Mouse (Mus musculus) bone marrow, adult 2 months (tissue): ENCODE results near the gene Rhbdl1. TPM values are rescaled to one million over a fixed set of nuclear protein-coding genes. Genes with fewer than 3 reads are reported as not detected.

Experiments
- H3K27ac ChIP-seq: fragments of 200-500 bp; 2 replicates; pipeline ENCODE4 v1.5.1; 2012; ENCODE audit warnings: low read depth, mild to moderate bottlenecking, control low read depth, inconsistent platforms, low read length; ENCODE audit not compliant: control insufficient read depth, poor library complexity, insufficient read depth
- H3K4me1 ChIP-seq: fragments of 200-500 bp; 2 replicates; pipeline ENCODE4 v1.6.1; 2011; ENCODE audit warnings: low read length; ENCODE audit not compliant: control insufficient read depth, insufficient read depth
- H3K4me3 ChIP-seq: fragments of 200-500 bp; replicated peaks from 2 replicates; pipeline ENCODE3; 2011; ENCODE audit warnings: mild to moderate bottlenecking, low read depth, low read length, control low read depth; ENCODE audit not compliant: control insufficient read depth
- CTCF ChIP-seq: fragments of 200-500 bp; IDR thresholded peaks from 2 replicates; pipeline ENCODE4 v1.5.1; 2011; ENCODE audit warnings: low read length, control low read depth; ENCODE audit not compliant: control insufficient read depth, insufficient read depth
- POLR2A ChIP-seq: fragments of 200-500 bp; IDR thresholded peaks from 2 replicates; pipeline ENCODE4 v1.6.1; 2011; ENCODE audit warnings: low read depth, mild to moderate bottlenecking, control low read depth, low read length, borderline replicate concordance; ENCODE audit not compliant: control insufficient read depth
- WGBS: fragments of 180-500 bp; shearing (Covaris S2); methylation state at CpG from one replicate; pipeline ENCODE4 v1.1.7; 2018; 5-methylcytosine and 5-hydroxymethylcytosine counted together
- polyA plus RNA-seq: library from polyadenylated mRNA; stranded (reverse); fragments of >200 nt; gene quantifications from 2 replicates; pipeline ENCODE4 v1.2.4, GENCODE M21; 2011; ENCODE audit warnings: low replicate concordance; ENCODE audit not compliant: missing spikeins, insufficient read depth, insufficient read length

Gene Rhbdl1
- polyA plus RNA-seq, 1 experiment = 10.7 TPM

DNA sequence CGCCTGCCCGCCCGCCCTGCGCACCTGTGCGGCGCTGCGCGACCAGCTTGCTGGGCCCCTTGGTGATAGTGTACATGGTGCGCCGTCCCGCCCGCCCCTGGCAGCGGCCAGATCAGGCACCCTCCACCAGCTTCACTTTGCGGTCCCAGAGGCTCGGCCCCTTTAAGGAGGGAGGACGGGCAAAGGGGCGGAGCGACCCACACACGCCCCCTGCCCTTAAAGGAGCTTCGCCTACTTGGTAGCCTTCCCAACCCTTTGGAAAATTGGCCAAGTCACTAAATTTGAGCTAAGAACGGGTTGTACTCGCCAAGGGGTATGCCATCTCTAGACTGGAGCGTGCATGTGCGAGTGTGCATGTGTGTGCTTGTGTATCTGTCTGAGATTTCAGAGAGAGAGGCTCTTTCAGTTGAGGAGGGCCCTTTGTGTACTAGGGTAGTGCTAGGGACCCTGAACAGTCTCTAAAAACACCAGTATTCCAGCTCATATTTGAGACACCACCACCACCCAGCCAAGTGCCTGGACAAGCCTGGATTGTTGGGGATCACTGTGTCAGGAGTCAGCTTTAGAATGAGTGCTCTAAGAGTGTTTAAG, 31.6 kb upstream of the Rhbdl1 start, which contains the start of gene Mcrip2:
Gene Mcrip2 (minus strand): TSS at position 164 of the 591 bp plus-strand sequence.
- under 1% methylated on average over 24 of the region's 24 CpGs for WGBS
- Histone ChIP-seq H3K4me1 (peaks cover 1% of the 10 kb centered on the region; the same call in 1 of the 2 replicates), H3K4me3 (peak within 1 kb of the TSS; percentile 58), H3K27ac (peak within 1 kb of the TSS; percentile 20; the same call in 1 of the 2 replicates)
- TF ChIP-seq POLR2A = no peak
- TF ChIP-seq CTCF = no peak

DNA sequence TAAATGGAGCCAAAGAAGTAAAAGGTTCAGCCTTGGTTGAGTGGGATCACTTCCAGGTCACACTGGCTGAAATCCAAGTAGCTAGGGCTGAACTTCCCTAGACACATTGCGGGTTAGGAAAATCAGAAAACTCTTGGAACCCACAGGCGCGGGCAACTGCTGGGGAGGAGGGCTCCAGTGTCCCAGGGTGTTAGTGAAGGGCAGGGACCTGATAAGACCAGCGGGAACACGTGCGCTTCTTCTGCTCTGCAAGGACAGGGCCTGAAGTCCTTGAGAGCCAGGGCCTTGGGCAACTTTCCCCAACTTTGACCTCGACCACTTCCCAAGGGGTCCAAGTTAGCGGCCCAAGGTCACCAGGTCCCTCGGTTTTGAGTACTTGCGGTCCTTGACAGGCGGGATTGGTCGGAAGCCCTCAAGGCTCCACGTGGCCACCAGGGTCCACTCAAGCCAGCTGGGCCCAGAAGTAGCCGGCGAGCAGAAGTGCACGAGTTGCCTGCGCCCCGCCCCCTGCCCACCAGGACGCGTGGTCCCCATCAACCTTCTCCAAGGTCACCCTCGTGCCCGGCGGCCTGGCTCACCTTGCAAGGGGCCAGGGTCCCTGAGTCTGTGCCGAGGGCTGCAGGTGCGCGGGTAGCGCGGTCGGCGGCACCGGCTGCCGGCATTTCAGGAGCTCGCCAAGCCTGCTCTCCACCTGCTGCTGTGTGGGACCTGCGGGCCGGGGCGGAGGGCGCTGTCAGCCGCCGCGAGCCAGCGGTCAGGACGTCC, 30.9 kb upstream of the Rhbdl1 start:
- H3K4me3 ChIP-seq = peak overlapping the region; percentile 58
- under 1% methylated on average over 42 of the region's 42 CpGs for WGBS
- peaks cover 1% of the 10 kb centered on the region; the same call in 1 of the 2 replicates for H3K4me1 ChIP-seq
- H3K27ac ChIP-seq = peak overlapping the region; percentile 20; the same call in 1 of the 2 replicates
- TF ChIP-seq CTCF (no peak), POLR2A (no peak; the same call in 1 of the 2 replicates)

DNA sequence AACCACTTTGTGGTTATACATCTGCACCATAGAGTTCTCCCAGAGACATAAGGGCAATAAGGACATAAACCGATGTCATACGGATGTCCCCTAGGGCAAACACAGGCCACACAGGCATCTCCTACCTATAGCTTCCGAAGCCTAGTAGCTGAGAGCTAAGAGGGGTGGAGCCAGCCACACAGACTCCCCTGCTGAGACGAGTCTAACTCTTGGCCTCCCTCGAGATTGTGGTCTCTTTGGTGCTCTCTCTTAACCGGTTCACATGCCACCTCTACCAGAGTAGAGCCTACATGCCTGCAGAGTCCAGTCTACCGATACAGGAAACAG, 30.4 kb upstream of the Rhbdl1 start:
- Histone ChIP-seq H3K4me1 (peaks cover 1% of the 10 kb centered on the region; the same call in 1 of the 2 replicates), H3K27ac (no peak overlapping the region), H3K4me3 (peak overlapping the region; percentile 58)
- TF ChIP-seq POLR2A (no peak), CTCF (no peak)
- WGBS = 7% methylated on average over 7 of the region's 7 CpGs

DNA sequence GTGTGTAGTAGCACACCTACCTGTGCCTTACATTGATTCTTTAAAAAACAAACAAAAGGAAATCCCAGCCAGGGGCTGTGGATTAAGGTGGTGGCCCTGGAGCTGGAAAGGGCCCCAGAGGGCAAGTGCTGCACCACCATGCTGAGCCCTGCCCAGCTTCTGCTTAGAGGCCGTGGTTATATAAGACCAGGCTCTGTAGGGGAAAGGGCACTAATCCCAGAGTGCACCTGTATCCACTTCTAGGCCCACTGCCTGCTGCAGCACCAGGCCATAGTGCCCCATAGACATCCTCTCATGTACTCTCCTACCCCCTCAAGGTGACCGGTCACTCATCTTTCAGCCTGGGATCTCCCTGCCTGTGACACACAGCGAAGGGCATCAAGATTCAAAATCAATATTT, 29.1 kb upstream of the Rhbdl1 start:
- H3K4me1 ChIP-seq = peaks cover 1% of the 10 kb centered on the region; the same call in 1 of the 2 replicates
- H3K27ac ChIP-seq = no peak overlapping the region
- H3K4me3 ChIP-seq = no peak overlapping the region
- TF ChIP-seq POLR2A = no peak
- TF ChIP-seq CTCF = no peak
- WGBS = 85% methylated on average over 3 of the region's 3 CpGs

DNA sequence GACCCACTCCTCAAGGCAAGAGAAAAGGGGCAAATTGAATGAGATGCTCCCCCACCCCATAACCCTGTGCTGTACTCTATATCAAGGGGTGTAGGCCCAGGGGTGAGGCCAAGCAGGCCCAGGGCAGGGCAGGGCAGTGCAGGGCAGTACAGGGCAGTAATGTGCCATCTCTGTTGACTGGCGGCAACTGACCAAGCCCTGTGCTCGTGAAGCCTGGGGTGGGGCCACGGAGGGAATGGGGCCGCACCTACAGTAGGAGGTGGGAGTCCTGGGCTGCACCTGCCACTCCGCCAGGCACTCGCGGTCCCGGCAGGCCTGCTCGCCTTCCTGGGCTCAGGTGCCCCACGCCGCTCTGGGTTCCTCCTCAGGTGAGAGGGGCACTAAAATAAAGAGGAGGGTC, 28.2 kb upstream of the Rhbdl1 start:
- 91% methylated on average over 11 of the region's 11 CpGs for WGBS
- Histone ChIP-seq H3K4me1 (peaks cover 6% of the 10 kb centered on the region; the same call in 1 of the 2 replicates), H3K27ac (no peak overlapping the region), H3K4me3 (no peak overlapping the region)
- TF ChIP-seq CTCF (no peak), POLR2A (no peak)

DNA sequence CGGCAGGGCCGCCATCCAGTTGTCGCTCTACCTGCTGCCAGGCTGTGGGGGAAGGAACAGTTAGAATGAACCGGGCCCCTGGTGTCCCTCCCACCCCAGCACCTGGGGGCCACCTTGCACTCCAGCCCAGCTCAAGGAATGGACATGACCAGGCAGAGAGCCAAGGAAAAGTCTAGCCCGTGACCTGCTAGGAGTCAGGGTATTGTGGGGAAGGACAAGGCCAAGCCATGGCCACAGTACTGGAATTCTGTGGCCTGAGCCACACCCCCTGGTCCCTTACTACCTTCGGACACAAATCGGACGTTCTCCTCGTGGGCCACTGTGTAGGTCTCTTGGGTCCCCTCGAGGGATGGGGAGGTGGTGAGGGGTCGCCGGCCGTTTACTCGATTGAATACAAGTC, 27.2 kb upstream of the Rhbdl1 start:
- H3K4me1 ChIP-seq = peaks cover 6% of the 10 kb centered on the region; the same call in 1 of the 2 replicates
- H3K4me3 ChIP-seq = no peak overlapping the region
- TF ChIP-seq POLR2A (no peak), CTCF (no peak)
- no peak overlapping the region for H3K27ac ChIP-seq
- 88% methylated on average over 14 of the region's 14 CpGs for WGBS

DNA sequence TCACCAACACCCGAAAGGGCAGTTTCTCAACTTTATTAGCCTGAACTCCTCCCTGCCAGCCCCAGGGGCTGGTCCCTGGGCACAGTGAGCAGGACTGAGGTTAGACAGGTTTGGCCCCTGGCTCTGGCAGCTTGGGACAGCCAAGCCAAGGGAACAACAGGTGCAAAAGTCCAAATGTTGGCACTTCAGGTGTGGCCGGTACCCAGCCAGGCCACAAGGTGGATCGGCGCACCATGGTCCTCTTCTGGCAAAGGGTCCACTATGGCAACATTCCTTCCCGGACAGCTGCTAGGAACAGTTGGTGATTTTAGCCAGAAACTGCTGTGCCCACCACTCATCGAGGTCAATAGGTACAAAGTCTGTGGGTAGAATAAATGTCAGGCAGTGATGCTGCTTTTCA, 26.6 kb upstream of the Rhbdl1 start:
- Histone ChIP-seq H3K4me1 (peaks cover 5% of the 10 kb centered on the region; the same call in 1 of the 2 replicates), H3K4me3 (no peak overlapping the region), H3K27ac (no peak overlapping the region)
- no peak for TF ChIP-seq POLR2A
- no peak for TF ChIP-seq CTCF
- WGBS = 91% methylated on average over 6 of the region's 6 CpGs
